Mouse (Mus musculus) bone marrow, adult 2 months (tissue): ENCODE data around the gene Cdc42ep5.
"Not testable (repeated sequence)": the region's sequence is repeated elsewhere in the genome, so short reads cannot be mapped to it uniquely, and the experiment has no call there.

Experiments used
- CTCF ChIP-seq: fragments of 200-500 bp; IDR thresholded peaks from 2 replicates; pipeline ENCODE4 v1.5.1; 2011; ENCODE audit warnings: low read length, control low read depth; ENCODE audit not compliant: control insufficient read depth, insufficient read depth
- POLR2A ChIP-seq: fragments of 200-500 bp; IDR thresholded peaks from 2 replicates; pipeline ENCODE4 v1.6.1; 2011; ENCODE audit warnings: low read depth, mild to moderate bottlenecking, control low read depth, low read length, borderline replicate concordance; ENCODE audit not compliant: control insufficient read depth

DNA sequence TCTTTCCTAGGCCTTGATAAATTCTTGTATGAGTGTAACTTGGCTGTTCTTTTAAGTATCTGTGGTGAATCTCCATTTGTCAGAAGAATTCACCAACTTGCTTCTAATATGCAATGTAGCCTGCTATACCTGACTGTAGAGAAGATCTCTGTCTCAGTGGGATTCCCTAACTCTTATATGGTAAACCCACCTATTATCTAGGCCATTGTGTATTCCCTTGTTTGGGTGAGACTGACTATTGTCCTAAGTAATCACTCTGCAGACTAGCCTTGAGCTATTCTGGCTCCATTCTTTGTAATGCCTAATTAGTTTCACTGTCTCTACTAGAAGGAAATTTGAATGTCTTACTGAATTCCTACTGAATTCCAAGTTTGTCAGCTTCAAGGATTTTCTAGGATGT is 48.8 kb upstream of the Cdc42ep5 start:
- not testable (repeated sequence) for TF ChIP-seq POLR2A, CTCF
